Mouse (Mus musculus): ENCODE measurements around the gene Nid1.
A peak's percentile ranks its signal among the peaks of the same experiment; 100 is the strongest.
"Not testable (repeated sequence)": the region's sequence is repeated elsewhere in the genome, so short reads cannot be mapped to it uniquely, and the experiment has no call there.

Nid1 gene

GRCm38 (mm10) chr13:13453332-13453731, 16.0 kb downstream of the Nid1 start:
- DNase-seq (ENCODE audit: low spot score in 2 of 2), result not testable (repeated sequence)

GRCm38 (mm10) chr13:13454249-13454648, 16.9 kb downstream of the Nid1 start:
- DNase-seq (ENCODE audit: low spot score in 2 of 2), result not testable (repeated sequence)

- DNase-seq (ENCODE audit: low spot score in 2 of 2), result not testable (repeated sequence)
These were observed 18.5 kb downstream of the Nid1 start for GRCm38 (mm10) chr13:13455632-13456492.

GRCm38 (mm10) chr13:13458138-13458737, 20.9 kb downstream of the Nid1 start:
- no peak for DNase-seq (ENCODE audit: low spot score in 2 of 2)

- no peak for DNase-seq (ENCODE audit: low spot score in 2 of 2)
These were observed 23.3 kb downstream of the Nid1 start for GRCm38 (mm10) chr13:13460521-13461138.

GRCm38 (mm10) chr13:13461446-13462192, 24.3 kb downstream of the Nid1 start:
- no peak for DNase-seq (ENCODE audit: low spot score in 2 of 2)

GRCm38 (mm10) chr13:13463949-13464348, 26.6 kb downstream of the Nid1 start:
- peak in 1 of 2 experiments; percentile 5 for DNase-seq (ENCODE audit: low spot score in 2 of 2)

- DNase-seq (ENCODE audit: low spot score in 2 of 2), result not testable (repeated sequence)
These were observed 29.9 kb downstream of the Nid1 start for GRCm38 (mm10) chr13:13467249-13467648.

- DNase-seq (ENCODE audit: low spot score in 2 of 2), result no peak
These were observed 31.2 kb downstream of the Nid1 start for GRCm38 (mm10) chr13:13468513-13468912.

- no peak for DNase-seq (ENCODE audit: low spot score in 2 of 2)
These were observed 34.0 kb downstream of the Nid1 start for GRCm38 (mm10) chr13:13471334-13471757.

- DNase-seq (ENCODE audit: low spot score in 2 of 2), result not testable (repeated sequence)
These were observed 37.1 kb downstream of the Nid1 start for GRCm38 (mm10) chr13:13474464-13474863.

- no peak for DNase-seq (ENCODE audit: low spot score in 2 of 2)
These were observed 37.6 kb downstream of the Nid1 start for GRCm38 (mm10) chr13:13474991-13475390.

- DNase-seq (ENCODE audit: low spot score in 2 of 2), result no peak
These were observed 39.2 kb downstream of the Nid1 start for GRCm38 (mm10) chr13:13476568-13476967.

GRCm38 (mm10) chr13:13477046-13477445, 39.7 kb downstream of the Nid1 start:
- DNase-seq (ENCODE audit: low spot score in 2 of 2), result no peak

GRCm38 (mm10) chr13:13479986-13480385, 42.6 kb downstream of the Nid1 start:
- DNase-seq (ENCODE audit: low spot score in 2 of 2), result no peak

GRCm38 (mm10) chr13:13481033-13481432, 43.7 kb downstream of the Nid1 start:
- peak in 1 of 2 experiments; percentile 57 for DNase-seq (ENCODE audit: low spot score in 2 of 2)

- no peak for DNase-seq (ENCODE audit: low spot score in 2 of 2)
These were observed 44.7 kb downstream of the Nid1 start for GRCm38 (mm10) chr13:13481875-13482674.

GRCm38 (mm10) chr13:13484351-13484751, 47.0 kb downstream of the Nid1 start:
- DNase-seq (ENCODE audit: low spot score in 2 of 2), result no peak

- DNase-seq (ENCODE audit: low spot score in 2 of 2), result no peak
These were observed 47.5 kb downstream of the Nid1 start for GRCm38 (mm10) chr13:13484883-13485282.

- peak in 1 of 2 experiments; percentile 59 for DNase-seq (ENCODE audit: low spot score in 2 of 2)
These were observed 48.3 kb downstream of the Nid1 start for GRCm38 (mm10) chr13:13485682-13486081.

GRCm38 (mm10) chr13:13487851-13488250, 50.5 kb downstream of the Nid1 start:
- DNase-seq (ENCODE audit: low spot score in 2 of 2), result peak in 1 of 2 experiments; percentile 52

Measured in urinary bladder, postnatal 36 days (tissue).